Mouse (Mus musculus): ENCODE measurements around the gene Nmi.
"Not testable (repeated sequence)": the region's sequence is repeated elsewhere in the genome, so short reads cannot be mapped to it uniquely, and the experiment has no call there.

Gene Nmi

GRCm38 (mm10) chr2:51973410-51973968 lies at the start of gene Nmi:
TSS of gene Nmi (minus strand) at chr2:51973494.
- DNase-seq = peak; percentile 19 to 22

GRCm38 (mm10) chr2:52016361-52016760 lies 43.1 kb upstream of the Nmi start:
- DNase-seq = no peak

GRCm38 (mm10) chr2:52013306-52013820 lies 40.1 kb upstream of the Nmi start:
- DNase-seq = no peak

- DNase-seq = not testable (repeated sequence)
Measured at GRCm38 (mm10) chr2:52011820-52012219, 38.5 kb upstream of the Nmi start.

GRCm38 (mm10) chr2:52006380-52006779 lies 33.1 kb upstream of the Nmi start:
- no peak for DNase-seq

- not testable (repeated sequence) for DNase-seq
Measured at GRCm38 (mm10) chr2:52002299-52002698, 29.0 kb upstream of the Nmi start.

GRCm38 (mm10) chr2:52001521-52001920 lies 28.2 kb upstream of the Nmi start:
- no peak for DNase-seq

- DNase-seq = no peak
Measured at GRCm38 (mm10) chr2:51999996-52000395, 26.7 kb upstream of the Nmi start.

GRCm38 (mm10) chr2:51991447-51991846 lies 18.2 kb upstream of the Nmi start:
- DNase-seq = no peak

GRCm38 (mm10) chr2:51989559-51989958 lies 16.3 kb upstream of the Nmi start:
- DNase-seq = no peak

- DNase-seq = no peak
Measured at GRCm38 (mm10) chr2:51986695-51987094, 13.4 kb upstream of the Nmi start.

- no peak for DNase-seq
Measured at GRCm38 (mm10) chr2:51986157-51986556, 12.9 kb upstream of the Nmi start.

GRCm38 (mm10) chr2:51985241-51985640 lies 11.9 kb upstream of the Nmi start:
- no peak for DNase-seq

- DNase-seq = peak; percentile 6 to 8
Measured at GRCm38 (mm10) chr2:51982288-51982687, 9.0 kb upstream of the Nmi start.

GRCm38 (mm10) chr2:51981630-51982029 lies 8.3 kb upstream of the Nmi start:
- no peak for DNase-seq

- peak; percentile 70 to 71 for DNase-seq
Measured at GRCm38 (mm10) chr2:51972641-51973409, 469 bp downstream of the Nmi start.

GRCm38 (mm10) chr2:51972142-51972541 lies 1.2 kb downstream of the Nmi start:
- peak; percentile 68 to 70 for DNase-seq

- no peak for DNase-seq
Measured at GRCm38 (mm10) chr2:51970897-51971296, 2.4 kb downstream of the Nmi start.

GRCm38 (mm10) chr2:51967288-51967687 lies 6.0 kb downstream of the Nmi start:
- peak; percentile 13 to 26 for DNase-seq

GRCm38 (mm10) chr2:51953648-51954204 lies 19.6 kb downstream of the Nmi start:
- DNase-seq = no peak

- no peak for DNase-seq
Measured at GRCm38 (mm10) chr2:51950876-51951275, 22.4 kb downstream of the Nmi start.

- DNase-seq = no peak
Measured at GRCm38 (mm10) chr2:51948105-51948830, 25.0 kb downstream of the Nmi start.

- no peak for DNase-seq
Measured at GRCm38 (mm10) chr2:51945812-51946211, 27.5 kb downstream of the Nmi start.
